Mouse (Mus musculus) MN1 (cell line): ENCODE measurements at regions not wholly inside any gene's neighbourhood (a gene's known extent, or its start where the extent isn't known, plus 50 kb on each side); places are given as distances from the start of the nearest gene placed in this dataset.

Source experiments
- DNase-seq: peaks from one replicate; pipeline ENCODE4 v3.0.0-alpha.2; 2016; ENCODE audit warnings: low spot score

DNA sequence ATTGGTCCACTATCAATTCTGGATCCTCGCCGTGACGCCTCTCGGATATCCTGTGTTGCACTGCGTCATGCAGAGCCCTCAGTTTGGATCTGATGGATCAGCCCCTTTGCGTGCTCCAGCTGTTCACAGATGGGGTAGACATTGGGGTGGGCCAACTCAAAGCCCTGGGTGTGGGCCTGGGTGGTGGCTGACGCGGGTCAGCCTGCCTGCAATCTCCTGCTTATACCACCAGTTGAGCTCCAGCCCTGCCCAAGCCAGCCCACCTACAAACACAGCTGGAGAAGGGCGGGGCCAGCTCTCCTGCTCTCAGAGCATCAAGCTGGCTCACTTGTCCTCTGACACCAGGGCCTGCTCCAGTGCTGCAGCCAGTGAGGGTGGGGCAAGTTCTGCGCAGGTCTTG lies 73.1 kb downstream of the Rps15a start:
- DNase-seq = no peak

- DNase-seq = no peak
These were observed 76.1 kb downstream of the Rps15a start for GRCm38 (mm10) chr7:118039862-118040261.

GRCm38 (mm10) chr7:118037062-118037461 lies 78.9 kb downstream of the Rps15a start:
- no peak for DNase-seq

DNA sequence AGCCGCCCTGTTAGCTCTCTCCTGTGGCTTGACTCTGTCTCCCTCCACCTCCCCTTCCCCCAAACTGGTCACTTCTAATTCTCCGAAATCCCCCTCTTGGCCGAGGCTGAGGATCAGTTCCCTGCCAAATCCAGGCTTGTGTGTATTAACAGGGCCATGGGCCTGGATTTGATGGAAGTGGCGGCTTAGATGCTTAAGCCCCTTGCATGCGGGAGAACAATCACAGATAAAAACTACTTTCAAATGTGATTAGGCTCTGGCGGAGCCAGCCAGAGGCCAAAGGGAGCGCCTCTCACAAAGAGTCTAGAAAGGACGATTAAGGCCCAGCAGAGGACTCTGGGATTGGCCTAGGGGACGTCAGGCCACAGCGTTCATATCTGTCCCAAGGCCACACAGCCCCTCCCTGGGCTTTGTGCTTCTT lies 89.9 kb downstream of the Rps15a start:
- peak; percentile 8 for DNase-seq

DNA sequence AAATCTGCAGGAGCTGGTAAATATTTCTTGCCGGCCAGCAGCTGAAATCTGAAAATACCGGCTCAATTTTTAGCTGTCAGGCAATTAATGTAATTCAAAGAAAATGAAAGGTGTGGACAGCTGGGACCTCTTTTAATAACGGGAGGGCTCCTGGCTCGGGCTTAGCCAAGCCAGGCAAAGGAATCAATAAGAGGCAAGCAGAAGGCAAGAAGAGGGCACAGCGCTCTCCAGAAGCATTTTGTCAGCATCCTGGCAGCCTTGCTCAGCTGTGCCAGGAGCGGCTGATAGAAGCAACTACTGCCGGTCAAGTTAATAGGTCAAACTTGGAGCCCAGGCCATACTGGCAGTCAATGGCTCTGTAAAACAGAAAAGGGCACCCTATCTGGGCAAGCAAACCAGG lies 111.4 kb downstream of the Rps15a start:
- no peak for DNase-seq

GRCm38 (mm10) chr7:118001881-118002280 lies 114.1 kb downstream of the Rps15a start:
- no peak for DNase-seq

DNA sequence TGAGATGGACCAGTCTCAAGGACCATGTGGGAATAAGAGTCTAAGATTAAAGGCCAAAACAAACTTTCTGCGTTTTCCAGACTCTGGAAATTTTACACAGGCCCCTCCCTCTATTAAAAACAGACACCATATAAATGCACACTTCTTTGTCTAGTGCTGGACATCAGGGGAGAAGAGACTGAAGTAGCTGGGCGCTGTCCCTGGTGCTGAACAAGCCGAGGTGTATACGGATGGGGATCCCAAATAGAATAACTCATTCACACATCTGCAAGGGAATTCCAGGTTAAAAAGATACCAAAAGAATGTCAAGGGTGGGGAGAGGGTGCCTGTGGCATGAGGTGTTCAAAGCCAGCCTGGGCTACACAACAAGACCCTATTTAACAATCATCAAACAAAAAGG lies 114.9 kb downstream of the Rps15a start:
- no peak for DNase-seq

GRCm38 (mm10) chr7:117982177-117982576 lies 133.8 kb downstream of the Rps15a start:
- DNase-seq = no peak

GRCm38 (mm10) chr7:117971176-117971575 lies 144.8 kb downstream of the Rps15a start:
- no peak for DNase-seq

GRCm38 (mm10) chr7:117943435-117943834 lies 172.6 kb downstream of the Rps15a start:
- no peak for DNase-seq

DNA sequence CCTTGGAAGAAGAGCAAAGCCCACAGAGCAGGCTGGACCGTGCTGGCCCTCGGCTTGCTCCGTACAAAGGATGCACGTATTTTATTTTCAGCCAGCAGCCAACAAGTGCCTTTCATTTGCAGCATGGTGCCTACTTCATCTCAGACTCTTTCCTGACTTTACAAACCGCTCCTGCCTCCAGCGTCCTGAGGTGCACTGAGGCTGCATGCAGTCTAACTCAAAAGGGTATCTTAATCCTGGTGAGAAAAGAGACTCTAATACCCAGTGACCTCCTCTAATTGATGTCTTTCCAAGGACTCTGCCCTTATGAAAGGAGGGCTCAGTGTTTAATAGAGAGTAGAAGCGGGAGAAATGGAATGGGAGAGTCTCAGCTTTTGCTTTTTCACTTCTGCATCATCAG lies 176.4 kb downstream of the Rps15a start:
- no peak for DNase-seq

DNA sequence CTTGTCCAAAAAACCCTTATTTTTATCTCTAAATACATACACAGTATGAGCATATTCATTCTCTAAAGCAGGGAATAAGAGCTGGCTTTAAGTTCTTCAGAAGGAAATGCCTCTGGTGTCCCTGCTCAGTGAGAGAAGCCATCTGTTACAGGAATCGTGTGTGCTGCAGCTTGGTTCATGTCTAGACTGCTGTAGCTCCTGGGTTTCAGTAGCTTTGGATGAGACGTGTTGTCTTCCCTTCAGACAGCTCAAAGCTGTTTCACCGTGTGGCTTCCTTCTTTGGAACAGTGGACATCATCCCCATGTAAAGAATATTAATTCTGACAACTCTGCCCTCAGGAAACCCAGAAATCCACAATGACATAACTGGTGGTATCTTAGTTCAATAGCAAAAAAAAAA lies 181.1 kb downstream of the Rps15a start:
- no peak for DNase-seq

DNA sequence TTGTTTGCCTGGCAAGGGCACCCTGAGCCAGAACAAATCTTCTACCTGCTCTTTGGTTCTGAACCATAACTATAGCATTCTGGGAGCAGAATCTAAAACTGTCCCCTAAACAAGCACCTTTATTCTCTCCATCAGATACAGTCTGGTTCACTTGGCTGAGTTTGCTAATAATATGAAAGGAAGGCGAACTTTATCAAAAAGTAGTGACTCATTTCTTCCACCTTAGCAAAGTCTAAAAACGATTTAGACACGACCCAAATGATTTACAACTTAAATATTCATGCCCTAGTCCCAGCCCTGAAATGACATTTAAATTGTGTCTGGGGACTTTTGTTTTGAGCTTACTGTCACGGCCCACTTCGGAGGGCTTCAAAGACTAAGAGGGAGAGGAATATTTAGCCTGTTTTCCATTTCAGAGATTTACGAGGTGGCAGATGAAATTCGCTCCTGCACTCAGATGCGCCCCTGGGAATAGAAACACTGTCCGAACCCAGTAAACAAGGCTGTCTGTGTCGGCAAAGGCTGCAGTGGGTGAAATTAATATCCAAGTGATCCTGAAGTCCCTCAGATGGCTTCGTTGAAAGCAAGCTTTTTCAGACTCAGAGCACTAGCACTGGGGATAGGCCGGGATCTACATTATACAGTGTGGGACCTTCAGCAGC lies 184.6 kb downstream of the Rps15a start:
- no peak for DNase-seq

- no peak for DNase-seq
These were observed 185.6 kb downstream of the Rps15a start for GRCm38 (mm10) chr7:117930392-117930791.

GRCm38 (mm10) chr7:117926396-117926795 lies 189.6 kb downstream of the Rps15a start:
- no peak for DNase-seq

DNA sequence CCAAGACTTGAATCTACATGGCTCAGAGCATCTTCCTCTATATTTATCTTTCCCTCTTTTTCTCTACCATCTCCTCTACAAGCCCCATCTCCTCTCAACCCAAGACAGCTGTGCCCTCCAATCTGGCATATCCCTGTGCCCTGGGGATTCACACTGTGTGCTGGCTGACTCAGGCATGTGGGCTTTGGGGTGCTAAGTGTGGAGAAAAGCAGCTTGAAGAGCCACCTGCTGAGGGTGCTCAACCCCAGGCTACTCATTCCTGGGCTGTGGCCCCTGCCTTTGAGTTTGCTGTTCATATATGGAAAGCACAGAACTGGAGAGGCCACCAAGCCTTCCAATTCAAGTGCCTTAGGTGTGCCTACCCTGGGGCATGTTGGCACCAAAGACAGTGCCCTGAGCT lies 193.7 kb downstream of the Rps15a start:
- DNase-seq = no peak

DNA sequence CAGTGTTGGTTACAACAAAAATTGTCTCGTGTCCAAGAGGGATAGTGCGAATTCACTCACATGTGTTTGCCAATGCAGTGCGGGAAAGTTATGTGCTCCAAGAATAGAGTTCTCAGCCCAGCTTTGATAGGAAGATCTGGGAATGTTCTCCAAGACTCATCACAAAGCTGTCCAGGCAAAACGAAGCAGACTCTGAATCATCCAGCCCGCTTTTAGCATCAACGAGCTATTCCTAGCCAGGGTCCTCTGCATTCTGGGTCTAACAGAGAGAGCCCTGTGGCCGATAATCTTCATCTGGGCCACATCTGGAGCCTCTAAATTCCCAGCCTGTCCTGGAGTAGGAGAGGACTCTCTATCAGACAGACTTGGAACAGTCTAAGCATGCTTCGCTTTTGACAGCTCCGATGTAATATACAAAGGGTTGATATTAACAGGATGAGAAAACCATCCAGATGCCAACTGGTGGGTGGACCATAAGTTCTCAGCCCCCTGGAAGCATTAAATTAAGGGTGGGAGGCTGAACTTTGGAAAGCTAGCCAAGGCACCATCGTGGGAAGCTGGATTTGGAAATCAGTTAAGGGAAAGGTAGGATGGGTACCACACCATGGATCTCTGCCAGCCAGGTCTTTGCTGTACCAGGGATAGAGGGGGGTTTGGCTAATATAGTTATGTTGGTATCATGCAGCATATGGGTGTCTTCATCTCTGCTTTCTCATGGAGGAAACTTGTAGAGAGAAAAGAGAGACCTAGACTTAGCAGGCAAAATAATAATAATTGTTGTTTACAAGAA lies 197.6 kb downstream of the Rps15a start:
- no peak for DNase-seq

- no peak for DNase-seq
These were observed 199.1 kb downstream of the Rps15a start for GRCm38 (mm10) chr7:117916915-117917314.

- DNase-seq = no peak
These were observed 203.5 kb downstream of the Rps15a start for GRCm38 (mm10) chr7:117912453-117912852.

- no peak for DNase-seq
These were observed 204.9 kb downstream of the Rps15a start for GRCm38 (mm10) chr7:117911062-117911461.

- DNase-seq = peak; percentile 49
These were observed 219.5 kb downstream of the Rps15a start for GRCm38 (mm10) chr7:117896528-117896927.

DNA sequence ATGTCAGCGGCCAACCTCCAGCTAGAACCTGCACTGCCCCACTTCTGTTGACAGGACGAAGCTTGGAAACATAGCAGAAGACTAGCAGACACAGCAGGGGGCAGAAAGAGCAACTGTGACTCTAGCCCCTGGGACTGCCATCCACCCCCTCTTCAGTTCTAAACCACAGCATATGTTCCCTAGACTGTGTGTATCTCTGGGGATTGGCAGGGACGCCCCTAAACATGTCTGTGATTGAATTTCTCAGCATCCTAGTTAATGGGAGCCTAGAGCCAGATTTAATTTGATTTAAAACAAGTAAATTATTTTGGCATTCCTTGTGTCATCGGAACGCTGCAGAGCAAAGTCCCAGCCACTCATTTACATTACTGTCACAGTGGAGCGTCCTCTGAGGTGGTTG lies 228.7 kb downstream of the Rps15a start:
- no peak for DNase-seq

DNA sequence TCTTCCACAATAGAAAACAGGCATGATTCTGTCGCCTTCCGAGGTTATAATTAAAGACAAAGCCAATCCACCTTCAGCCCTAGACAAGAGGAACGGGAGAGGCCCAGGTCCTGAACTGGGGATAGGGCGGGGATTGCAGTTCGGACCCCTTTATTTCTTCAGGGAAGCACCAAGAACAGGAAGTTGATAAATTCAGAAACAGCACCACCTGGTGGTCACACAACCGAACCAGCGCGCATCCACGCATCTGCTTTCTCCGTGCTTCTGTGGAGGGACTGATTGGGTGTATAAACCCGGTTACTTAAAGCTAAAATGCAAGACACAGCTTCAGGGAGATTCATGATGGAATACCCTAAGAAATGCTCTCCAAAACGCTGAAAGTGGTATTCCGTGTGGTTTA lies 233.2 kb downstream of the Rps15a start:
- DNase-seq = peak; percentile 51

- DNase-seq = no peak
These were observed 237.1 kb downstream of the Rps15a start for GRCm38 (mm10) chr7:117878903-117879302.
